Mouse (Mus musculus) left cerebral cortex, adult 2 months (tissue): ENCODE data around the gene Slc31a1. TPM values are rescaled to one million over a fixed set of nuclear protein-coding genes. Genes with fewer than 3 reads are reported as not detected.

Experiments used
- DNase-seq, 2 experiments: peaks; one replicate each; pipeline ENCODE4 v3.0.0; 2021 to 2022; ENCODE audit warnings: low spot score in 2 of 2, mixed read lengths in 1 of 2; ENCODE audit errors: extremely low spot score in 1 of 2
- H3K27ac ChIP-seq: fragments of 200-600 bp; 2 replicates; pipeline ENCODE4 v1.8.1; 2022
- H3K4me3 ChIP-seq: fragments of 200-600 bp; 2 replicates; pipeline ENCODE4 v1.8.1; 2022
- CTCF ChIP-seq: fragments of 200-600 bp; IDR thresholded peaks from 2 replicates; pipeline ENCODE4 v1.8.1; 2022; ENCODE audit warnings: antibody characterized with exemption, mild to moderate bottlenecking, moderate library complexity
- intact Hi-C: fragments of 180-260 bp; cut with DNase I; formaldehyde crosslinking; loops from one replicate; pipeline ENCODE4 v1.15.1; 2025
- total RNA-seq, 2 experiments: library from RNA; stranded (reverse); gene quantifications; 2 replicates each; pipeline ENCODE4 v1.2.3; 2021

The Slc31a1 gene
- total RNA-seq, 2 experiments from 2014 or later = 11.8 to 12.9 TPM

GRCm38 (mm10) chr4:62389592-62390512, 29.3 kb downstream of the Slc31a1 start:
- intact Hi-C loops = no loop called here
- DNase-seq = no peak
- Histone ChIP-seq H3K4me3 (no peak overlapping the region), H3K27ac (no peak overlapping the region)
- TF ChIP-seq CTCF = no peak

GRCm38 (mm10) chr4:62391892-62392291, 31.4 kb downstream of the Slc31a1 start:
- no peak overlapping the region for H3K27ac ChIP-seq
- no peak overlapping the region for H3K4me3 ChIP-seq
- intact Hi-C loops = no loop called here
- TF ChIP-seq CTCF = no peak
- DNase-seq = no peak

- no peak overlapping the region for H3K4me3 ChIP-seq
- intact Hi-C loops = no loop called here
- TF ChIP-seq CTCF = no peak
Measured at GRCm38 (mm10) chr4:62393459-62393858, 32.9 kb downstream of the Slc31a1 start.

GRCm38 (mm10) chr4:62395806-62396205, 35.3 kb downstream of the Slc31a1 start:
- DNase-seq = no peak
- intact Hi-C loops = no loop called here
- H3K4me3 ChIP-seq = no peak overlapping the region
- H3K27ac ChIP-seq = no peak overlapping the region
- TF ChIP-seq CTCF = no peak

More at GRCm38 (mm10) chr4:62393459-62393858, 32.9 kb downstream of the Slc31a1 start:
- H3K27ac ChIP-seq = no peak overlapping the region
- no peak for DNase-seq

- no peak for TF ChIP-seq CTCF
- H3K27ac ChIP-seq = no peak overlapping the region
- DNase-seq = no peak
- H3K4me3 ChIP-seq = no peak overlapping the region
- intact Hi-C loops = no loop called here
Measured at GRCm38 (mm10) chr4:62397616-62398365, 37.3 kb downstream of the Slc31a1 start.

- H3K4me3 ChIP-seq = no peak overlapping the region
- no peak overlapping the region for H3K27ac ChIP-seq
- no peak for TF ChIP-seq CTCF
- intact Hi-C loops = no loop called here
- DNase-seq = no peak
Measured at GRCm38 (mm10) chr4:62398956-62399355, 38.4 kb downstream of the Slc31a1 start.

GRCm38 (mm10) chr4:62406133-62406532, 45.6 kb downstream of the Slc31a1 start:
- Histone ChIP-seq H3K4me3 (no peak overlapping the region), H3K27ac (no peak overlapping the region)
- intact Hi-C loops = loop anchor here (5.0 kb wide), 3 partner anchors 96 to 199 kb away; partner anchors contain the start of genes Alad and Hdhd3
- no peak for DNase-seq
- no peak for TF ChIP-seq CTCF

- intact Hi-C loops = loop anchor here (2.0 to 5.0 kb wide), 4 partner anchors 47 to 201 kb away; partner anchors contain the start of genes Alad, Fkbp15, Hdhd3 and Slc31a1
- TF ChIP-seq CTCF = peak; percentile 58
Measured at GRCm38 (mm10) chr4:62407730-62408582, 47.4 kb downstream of the Slc31a1 start.

GRCm38 (mm10) chr4:62408601-62409282, 48.2 kb downstream of the Slc31a1 start, which contains the start of the genes Cdc26 and Prpf4:
TSS of gene Cdc26 (minus strand) at chr4:62408642.
TSS of gene Prpf4 (plus strand) at chr4:62408797.
- TF ChIP-seq CTCF = no peak
- peak within 1 kb of the TSS; percentile 79 for H3K27ac ChIP-seq
- DNase-seq = peak; percentile 95 to 97
- H3K4me3 ChIP-seq = peak within 1 kb of the TSS; percentile 95
- intact Hi-C loops = loop anchor here (2.0 to 5.0 kb wide), 4 partner anchors 48 to 201 kb away; partner anchors contain the start of genes Alad, Fkbp15, Hdhd3 and Slc31a1

More at GRCm38 (mm10) chr4:62407730-62408582, 47.4 kb downstream of the Slc31a1 start:
- Histone ChIP-seq H3K27ac (peak overlapping the region; percentile 79), H3K4me3 (peak overlapping the region; percentile 95)
- peak; percentile 47 to 48 for DNase-seq

GRCm38 (mm10) chr4:62409615-62410014, 49.1 kb downstream of the Slc31a1 start:
- no peak for TF ChIP-seq CTCF
- Histone ChIP-seq H3K27ac (no peak overlapping the region), H3K4me3 (peak overlapping the region; percentile 95)
- intact Hi-C loops = loop anchor here (2.0 to 5.0 kb wide), 4 partner anchors 49 to 202 kb away; partner anchors contain the start of genes Alad, Fkbp15, Hdhd3 and Slc31a1
- DNase-seq = no peak
